Mouse (Mus musculus) embryonic facial prominence, embryonic 15.5 days (tissue): ENCODE measurements around the gene Gm21958. TPM values are rescaled to one million over a fixed set of nuclear protein-coding genes. Genes with fewer than 3 reads are reported as not detected.

ENCODE experiments used
- ATAC-seq: fragments of 200-750 bp; cut with Nextera tagmentation; 2 replicates; pipeline ENCODE4 v1.8.0; 2017; ENCODE audit warnings: low read depth, moderate TSS enrichment; ENCODE audit not compliant: insufficient number of reproducible peaks, low FRiP score, low TSS enrichment
- H3K27ac ChIP-seq: fragments of 300-500 bp; sonication (generic); replicated peaks from 2 replicates; pipeline ENCODE4 v1.5.1; 2015; ENCODE audit warnings: mild to moderate bottlenecking, inconsistent platforms
- H3K27me3 ChIP-seq: fragments of 300-500 bp; sonication (generic); 2 replicates; pipeline ENCODE4 v1.6.1; 2015; ENCODE audit warnings: inconsistent platforms
- H3K36me3 ChIP-seq: fragments of 300-500 bp; sonication (generic); 2 replicates; pipeline ENCODE4 v1.6.1; 2015; ENCODE audit warnings: mild to moderate bottlenecking, inconsistent platforms
- H3K4me1 ChIP-seq: fragments of 300-500 bp; sonication (generic); 2 replicates; pipeline ENCODE4 v1.6.1; 2015; ENCODE audit warnings: inconsistent platforms
- H3K4me2 ChIP-seq: fragments of 300-500 bp; sonication (generic); replicated peaks from 2 replicates; pipeline ENCODE4 v1.6.1; 2015; ENCODE audit warnings: mild to moderate bottlenecking, inconsistent platforms
- H3K4me3 ChIP-seq: fragments of 300-500 bp; sonication (generic); replicated peaks from 2 replicates; pipeline ENCODE4 v1.5.1; 2015; ENCODE audit warnings: mild to moderate bottlenecking, inconsistent platforms
- H3K9ac ChIP-seq: fragments of 300-500 bp; sonication (generic); 2 replicates; pipeline ENCODE4 v1.6.1; 2015; ENCODE audit warnings: inconsistent platforms
- H3K9me3 ChIP-seq: fragments of 300-500 bp; sonication (generic); replicated peaks from 2 replicates; pipeline ENCODE4 v1.6.1; 2016; ENCODE audit warnings: inconsistent platforms
- WGBS: fragments of 180-500 bp; shearing (Covaris S2); methylation state at CpG from one replicate; pipeline ENCODE4 v1.1.7; 2015; 5-methylcytosine and 5-hydroxymethylcytosine counted together
- polyA plus RNA-seq: library from polyadenylated mRNA; unstranded; fragments of >200 nt; fragmentation: Nextera tagmentation; extraction: Ambion mirVana; gene quantifications from 2 replicates; pipeline ENCODE4 v1.2.1, GENCODE M21; 2015

The Gm21958 gene
- polyA plus RNA-seq, 1 experiment from 2014 or later: not detected

- H3K4me3 ChIP-seq: no peak overlapping the region
- no peak overlapping the region for H3K9ac ChIP-seq
- no peak overlapping the region for H3K27ac ChIP-seq
- no peak overlapping the region for H3K4me2 ChIP-seq
- no peaks in the 10 kb centered on the region for H3K9me3 ChIP-seq
- ATAC-seq: 0 out of 2 replicates have a peak, but pooled peaks have one; percentile 29
- no peaks in the 10 kb centered on the region for H3K27me3 ChIP-seq
- peaks cover 16% of the 10 kb centered on the region for H3K4me1 ChIP-seq
- 52% methylated on average over 2 of the region's 2 CpGs for WGBS
- no peaks in the 10 kb centered on the region for H3K36me3 ChIP-seq
These were observed 37.3 kb downstream of the Gm21958 start for GRCm38 (mm10) chr3:54676818-54677217.

GRCm38 (mm10) chr3:54672557-54673529, 41.3 kb downstream of the Gm21958 start:
- H3K9me3 ChIP-seq: no peaks in the 10 kb centered on the region
- H3K4me1 ChIP-seq: peaks cover 16% of the 10 kb centered on the region
- H3K36me3 ChIP-seq: no peaks in the 10 kb centered on the region
- 33% methylated on average over 13 of the region's 13 CpGs for WGBS
- no peak for ATAC-seq
- H3K4me3 ChIP-seq: no peak overlapping the region
- H3K9ac ChIP-seq: no peak overlapping the region
- peak overlapping the region; percentile 40; the same call in 1 of the 2 replicates for H3K27ac ChIP-seq
- H3K27me3 ChIP-seq: no peaks in the 10 kb centered on the region
- no peak overlapping the region for H3K4me2 ChIP-seq

DNA sequence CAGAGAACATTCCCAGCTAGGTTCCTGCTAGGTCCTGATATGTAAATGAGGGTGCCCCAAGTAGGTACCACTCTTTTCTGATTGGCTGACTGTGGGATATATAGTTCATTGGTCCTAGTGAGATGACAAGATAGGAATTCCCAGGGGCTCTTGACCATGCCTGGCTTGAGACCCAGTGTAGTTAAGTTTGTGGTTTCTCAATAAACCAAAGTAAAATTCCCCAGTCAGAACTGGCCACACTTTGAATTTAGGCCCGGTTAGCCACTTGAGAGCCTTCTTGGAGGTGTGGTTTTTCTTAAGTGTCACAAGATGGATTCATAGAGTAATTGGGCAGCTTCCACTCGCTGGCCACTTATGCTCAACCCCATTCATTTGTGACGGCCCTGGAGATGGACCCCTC, 42.0 kb downstream of the Gm21958 start:
- Histone ChIP-seq H3K4me3 (no peak overlapping the region), H3K4me1 (peaks cover 14% of the 10 kb centered on the region), H3K9me3 (no peaks in the 10 kb centered on the region), H3K36me3 (no peaks in the 10 kb centered on the region), H3K27me3 (no peaks in the 10 kb centered on the region), H3K4me2 (no peak overlapping the region), H3K27ac (0 out of 2 replicates have a peak overlapping the region, but pooled peaks have one; percentile 40), H3K9ac (no peak overlapping the region)
- no peak for ATAC-seq
- WGBS: 65% methylated on average over 3 of the region's 3 CpGs

DNA sequence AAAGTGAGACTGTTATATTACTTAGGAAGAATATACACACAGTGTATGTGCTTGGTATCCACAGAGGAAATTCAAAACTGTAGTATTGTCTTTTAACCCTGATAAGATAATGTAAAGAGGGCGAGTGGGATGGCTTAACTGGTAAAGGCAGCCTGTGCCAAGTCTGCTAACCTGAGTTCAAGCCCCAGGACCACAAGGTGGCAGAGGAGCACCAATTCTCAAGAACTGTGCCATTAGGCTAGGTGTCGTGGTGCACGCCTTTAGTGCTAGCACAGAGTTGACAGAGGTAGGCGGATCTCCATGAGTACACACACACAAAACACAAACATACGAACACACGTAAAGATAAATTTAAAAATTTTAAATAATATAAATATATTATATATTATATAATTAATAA, 44.6 kb downstream of the Gm21958 start:
- Histone ChIP-seq H3K36me3 (no peaks in the 10 kb centered on the region), H3K27ac (no peak overlapping the region), H3K4me2 (no peak overlapping the region), H3K4me3 (no peak overlapping the region), H3K9me3 (no peaks in the 10 kb centered on the region), H3K4me1 (peaks cover 11% of the 10 kb centered on the region; the same call in 1 of the 2 replicates), H3K27me3 (no peaks in the 10 kb centered on the region), H3K9ac (no peak overlapping the region)
- 86% methylated on average over 6 of the region's 6 CpGs for WGBS
- ATAC-seq: no peak

DNA sequence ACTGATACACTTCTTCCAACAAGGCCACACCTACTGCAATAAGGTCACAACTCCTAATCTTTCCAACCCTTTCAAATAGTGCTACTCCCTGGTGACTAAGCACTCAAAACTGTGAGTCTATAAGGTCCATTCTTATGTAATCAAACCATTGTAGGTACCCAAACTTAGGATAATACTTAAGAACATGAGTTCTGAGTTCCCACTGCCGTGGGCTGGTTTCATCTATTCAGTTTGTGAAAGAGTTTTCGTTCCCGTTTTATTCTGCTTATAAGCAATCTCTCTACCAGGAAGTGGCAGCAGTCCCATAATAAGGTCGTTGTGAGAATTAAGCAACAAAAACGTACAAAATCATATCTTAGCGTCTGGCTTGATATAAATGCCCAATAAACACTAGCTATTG, 45.4 kb downstream of the Gm21958 start:
- no peaks in the 10 kb centered on the region for H3K36me3 ChIP-seq
- no peak overlapping the region for H3K4me2 ChIP-seq
- no peak for ATAC-seq
- H3K27ac ChIP-seq: no peak overlapping the region
- H3K27me3 ChIP-seq: no peaks in the 10 kb centered on the region
- H3K9me3 ChIP-seq: no peaks in the 10 kb centered on the region
- H3K4me3 ChIP-seq: no peak overlapping the region
- WGBS: 83% methylated on average over 6 of the region's 6 CpGs
- H3K4me1 ChIP-seq: peaks cover 11% of the 10 kb centered on the region; the same call in 1 of the 2 replicates
- no peak overlapping the region for H3K9ac ChIP-seq

DNA sequence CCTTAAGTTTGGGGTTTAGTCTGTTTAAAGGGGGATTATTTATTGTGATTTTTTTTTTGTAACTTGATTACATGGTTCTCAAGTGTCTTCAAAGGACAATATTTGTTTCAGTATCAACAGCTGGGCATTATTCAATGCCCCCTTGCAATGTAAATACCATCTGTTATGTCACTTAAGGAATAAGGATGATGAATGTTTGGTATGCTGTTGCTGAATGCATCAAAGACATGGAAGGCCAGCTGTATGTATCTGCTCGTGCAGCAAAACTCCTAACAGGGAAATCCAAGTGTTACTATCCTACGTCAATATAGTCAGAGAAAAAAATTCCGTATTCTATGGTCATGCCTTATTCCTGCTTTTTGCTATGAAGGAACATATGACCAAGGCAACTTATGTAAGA, 46.0 kb downstream of the Gm21958 start:
- Histone ChIP-seq H3K9ac (no peak overlapping the region), H3K27me3 (no peaks in the 10 kb centered on the region), H3K4me2 (no peak overlapping the region), H3K4me3 (no peak overlapping the region), H3K9me3 (no peaks in the 10 kb centered on the region), H3K27ac (no peak overlapping the region), H3K36me3 (no peaks in the 10 kb centered on the region), H3K4me1 (peaks cover 7% of the 10 kb centered on the region; the same call in 1 of the 2 replicates)
- no peak for ATAC-seq
- WGBS: 51% methylated on average over 3 of the region's 3 CpGs

Other genes starting within 250 kb of the Gm21958 start
- 94.0 and 107 TPM in 2 replicates for gene Supt20, start 21.5 kb downstream of the Gm21958 start, polyA plus RNA-seq
- 100 and 104 TPM in 2 replicates for gene Exosc8, start 21.0 kb upstream of the Gm21958 start, polyA plus RNA-seq
- 58.4 TPM in 2 replicates for gene Alg5, start 21.2 kb upstream of the Gm21958 start, polyA plus RNA-seq
- 1.2 TPM in 2 replicates for gene Smad9, start 41.2 kb upstream of the Gm21958 start, polyA plus RNA-seq
- gene Rfxap, start 93.4 kb upstream of the Gm21958 start, polyA plus RNA-seq: 44.7 and 45.9 TPM in 2 replicates
- 0.16 TPM in 1 of 2 replicates, not detected in the other for gene Sertm1, start 201.5 kb upstream of the Gm21958 start, polyA plus RNA-seq